Mouse (Mus musculus) thymus, adult 18-20 months (tissue): Measurements from ENCODE around the gene Amer1.

Experiments
- DNase-seq, 2 experiments: peaks; one replicate each; pipeline ENCODE4 v3.0.0; 2022; ENCODE audit warnings: mixed read lengths in 2 of 2

Gene Amer1

DNA sequence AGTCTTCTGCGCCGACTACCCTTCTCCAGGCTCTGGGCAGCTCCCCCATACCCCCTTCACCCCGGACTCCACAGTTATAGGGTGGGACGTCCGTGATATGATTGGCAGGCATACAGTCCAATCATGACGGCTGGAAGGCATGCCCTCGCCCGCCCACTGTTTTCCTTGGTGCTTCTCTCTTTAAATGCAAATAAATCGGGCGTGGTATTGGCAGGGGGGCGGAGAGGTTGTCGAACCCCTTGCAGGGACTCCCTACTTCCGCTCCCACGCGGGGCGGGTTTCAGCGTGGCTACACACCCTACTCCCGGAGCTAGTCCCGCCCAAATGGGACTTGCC is at the start of gene Amer1:
Gene Amer1 (minus strand): TSS at position 97 of the 336 bp plus-strand sequence.
- peak; percentile 83 to 90 for DNase-seq

GRCm38 (mm10) chrX:95457166-95457565 is 12.5 kb upstream of the Amer1 start:
- DNase-seq: no peak

DNA sequence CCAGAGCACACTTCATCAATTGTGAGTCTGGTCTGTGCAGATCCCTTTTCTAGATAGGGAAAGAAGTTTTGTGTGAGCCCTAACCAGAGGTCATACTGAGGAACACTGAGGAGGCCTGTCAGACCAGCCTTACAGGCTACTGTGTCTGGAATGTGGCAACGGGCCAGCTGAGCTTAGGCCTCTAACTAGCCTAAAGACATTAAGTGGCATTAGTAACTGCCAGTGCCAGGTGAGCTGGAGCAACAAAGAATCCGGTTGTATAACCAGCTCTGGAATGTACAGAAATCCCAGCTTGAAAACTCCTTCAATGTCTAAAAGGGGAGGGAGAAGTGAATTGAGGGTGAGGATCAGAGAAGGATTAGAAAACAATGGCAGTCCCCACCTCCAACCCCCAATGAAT is 1.2 kb upstream of the Amer1 start:
- DNase-seq: no peak

DNA sequence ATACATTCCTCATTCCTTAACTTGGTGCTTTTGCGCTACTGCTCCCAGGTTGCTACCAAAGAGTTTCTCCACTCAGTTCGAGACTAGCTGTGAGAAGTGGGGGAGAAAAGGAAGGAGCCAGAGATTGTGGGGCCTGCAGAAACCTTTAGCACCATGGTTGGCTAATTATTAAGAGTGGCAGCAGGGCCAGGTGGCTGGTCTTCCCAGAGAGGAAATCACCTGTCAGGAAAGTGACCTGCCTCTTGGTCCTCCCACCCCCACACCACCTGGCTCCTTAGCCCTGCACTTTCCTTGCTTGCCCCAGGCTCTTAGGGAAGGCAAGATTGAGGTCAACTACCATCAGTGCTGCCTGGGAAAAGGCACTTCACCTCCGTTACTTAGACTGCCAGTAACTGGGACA is 469 bp upstream of the Amer1 start:
- DNase-seq: no peak

DNA sequence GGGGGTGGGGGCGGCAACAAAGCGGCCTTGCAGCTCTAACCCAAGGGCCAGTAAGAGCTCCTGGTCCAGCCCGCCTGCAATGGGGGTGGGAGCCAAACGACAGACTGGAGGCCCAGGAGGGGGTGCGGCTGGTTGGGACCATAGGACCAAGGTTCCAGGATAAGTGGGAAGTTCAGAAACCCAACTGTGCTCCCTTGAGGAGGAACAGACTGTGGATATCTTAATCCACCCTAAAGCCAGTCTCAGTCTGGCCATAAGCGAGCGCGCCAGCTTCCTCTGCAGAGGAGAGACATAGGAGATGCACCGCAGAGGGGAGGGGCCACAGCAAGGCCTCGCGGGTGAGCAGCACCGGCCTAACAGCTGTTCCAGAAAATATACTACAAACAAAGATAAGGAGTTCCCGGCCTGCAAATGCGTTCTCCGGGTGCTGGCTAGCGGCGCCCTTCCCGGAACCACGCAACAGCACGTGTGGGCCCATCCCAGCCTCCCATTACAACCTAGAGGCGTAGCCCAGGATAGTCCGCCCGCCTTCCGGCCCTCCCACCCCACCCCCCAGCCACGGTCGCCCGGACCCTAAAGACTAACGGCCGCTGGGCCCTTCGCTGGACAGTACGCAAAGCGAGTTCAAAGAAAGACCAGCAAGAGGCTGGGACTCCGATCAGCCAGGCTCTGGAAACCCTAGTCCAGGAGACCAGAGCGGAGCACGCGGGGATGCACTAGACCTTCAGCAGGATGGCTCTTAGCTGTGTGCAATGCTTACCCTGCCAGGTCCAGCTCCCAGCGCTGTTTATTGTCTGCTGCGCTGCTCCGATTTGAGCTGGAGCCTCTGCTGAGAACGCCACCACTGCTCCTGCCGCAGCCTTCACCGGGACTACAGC is 535 bp downstream of the Amer1 start:
- DNase-seq: peak; percentile 34 to 36

DNA sequence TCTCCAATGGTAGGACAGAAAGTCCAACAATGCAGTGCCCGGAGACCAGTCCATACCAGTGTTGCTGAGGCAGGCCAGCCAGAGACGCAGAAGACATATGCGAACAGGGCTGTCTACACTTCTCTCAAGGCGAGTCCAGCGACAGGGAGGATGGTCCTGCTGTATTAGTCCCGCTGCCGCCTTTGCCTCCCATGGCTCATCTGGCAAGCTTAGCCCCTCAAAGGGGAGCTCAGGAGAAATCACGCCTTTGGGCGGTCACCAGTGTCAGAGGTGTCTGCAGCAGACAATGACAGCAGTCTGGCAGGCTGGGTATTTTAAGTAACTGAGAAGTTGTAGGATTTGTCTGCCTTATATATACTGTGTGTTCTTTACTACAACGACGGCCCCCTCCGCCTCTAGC is 1.3 kb downstream of the Amer1 start:
- no peak for DNase-seq

DNA sequence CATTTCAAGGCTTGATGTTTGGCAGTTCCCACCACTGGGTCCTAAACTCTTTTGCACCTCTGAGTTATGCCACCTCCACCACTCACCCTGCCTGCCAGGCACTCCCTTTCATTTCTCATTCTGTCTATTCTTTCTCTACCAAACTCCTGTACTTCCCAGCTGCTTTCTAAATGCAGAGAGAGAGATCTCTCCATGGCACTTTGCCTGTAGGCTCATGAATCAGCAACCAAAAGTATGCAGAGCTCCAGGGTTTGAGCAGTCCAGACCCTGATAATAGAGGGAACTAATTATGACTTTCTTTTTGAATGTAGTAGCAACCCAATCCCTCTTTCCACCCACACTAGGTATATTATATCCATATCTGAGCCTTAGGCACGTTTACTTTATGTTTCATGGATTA is 2.4 kb downstream of the Amer1 start:
- no peak for DNase-seq

GRCm38 (mm10) chrX:95441290-95441689 is 3.4 kb downstream of the Amer1 start:
- DNase-seq: no peak

DNA sequence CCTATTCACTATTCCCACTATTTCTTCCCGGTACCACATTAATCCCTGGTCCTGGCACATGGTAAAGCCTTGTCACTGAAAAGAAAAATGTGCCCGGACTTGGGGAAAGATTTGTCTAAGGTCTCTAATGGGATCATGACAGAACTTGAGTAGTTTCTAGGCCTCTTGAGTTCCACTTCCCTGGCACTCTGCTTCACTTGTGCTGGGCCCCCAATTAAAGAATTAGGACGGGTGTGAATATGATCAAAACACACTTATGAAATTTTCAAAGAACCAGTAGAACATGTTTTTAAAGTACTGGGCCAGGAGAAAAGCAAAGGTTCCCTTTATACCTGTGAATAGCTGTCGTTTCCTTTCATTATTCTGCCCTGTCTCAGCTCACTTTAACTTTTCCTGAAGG is 6.2 kb downstream of the Amer1 start:
- DNase-seq: no peak

- no peak for DNase-seq
These were observed 7.4 kb downstream of the Amer1 start for GRCm38 (mm10) chrX:95437236-95437635.

- DNase-seq: no peak
These were observed 71.6 kb downstream of the Amer1 start for GRCm38 (mm10) chrX:95373101-95373500.
